Mouse (Mus musculus) frontal cortex, postnatal 14 days (tissue): ENCODE results near the gene Rabep1.

Experiments
- DNase-seq, 2 experiments: peaks; one replicate each; pipeline ENCODE4 v3.0.0; 2022; ENCODE audit warnings: low spot score in 2 of 2

The Rabep1 gene

DNA sequence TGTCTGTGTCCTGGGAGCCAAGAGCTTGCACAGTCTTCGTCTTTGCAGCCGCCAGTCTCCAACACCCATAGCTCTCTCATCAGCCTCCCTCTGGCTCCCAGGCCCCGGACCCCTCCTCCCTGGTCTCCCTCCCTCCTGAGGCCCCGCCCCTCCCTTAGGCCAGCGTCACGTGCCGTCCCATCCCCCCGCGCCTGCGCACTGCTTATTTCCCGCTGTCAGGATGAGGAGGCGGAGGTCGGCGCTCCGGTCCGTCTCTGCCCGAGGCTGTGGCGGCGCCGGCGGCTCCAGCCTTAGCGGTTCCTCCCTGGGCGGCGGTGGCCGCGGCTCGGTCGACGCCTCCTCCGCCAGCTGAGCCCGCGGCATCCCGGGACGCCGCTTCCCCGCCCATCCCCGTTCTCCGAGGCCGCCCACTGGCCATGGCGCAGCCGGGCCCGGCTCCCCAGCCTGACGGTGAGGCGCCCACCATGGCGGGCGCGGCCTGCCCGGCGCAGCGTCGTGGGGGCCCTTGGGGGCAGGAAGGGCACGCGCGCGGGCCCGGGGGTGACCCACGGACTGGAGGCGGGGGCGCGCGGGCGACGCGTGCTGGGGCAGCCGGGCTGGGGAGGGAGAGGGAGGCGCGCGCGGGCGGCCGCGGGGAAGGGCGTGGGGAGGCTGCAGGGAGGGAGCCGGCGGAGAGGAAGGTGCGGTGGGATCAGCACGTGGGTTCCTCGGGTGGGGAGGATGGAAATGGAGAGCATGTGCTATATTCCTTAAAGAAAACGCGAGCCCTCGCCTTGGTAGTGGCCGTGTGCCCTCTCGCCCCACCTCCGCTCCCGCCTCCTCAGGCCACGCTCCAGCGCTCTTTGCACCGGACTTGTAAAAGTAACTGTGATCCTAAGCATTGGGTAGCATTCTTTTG lies at the start of gene Rabep1:
Rabep1 (plus strand) TSS at position 220 of the 898 bp plus-strand sequence.
- peak; percentile 80 to 92 for DNase-seq

- no peak for DNase-seq
These were observed 42.2 kb upstream of the Rabep1 start for GRCm38 (mm10) chr11:70802208-70802864.

DNA sequence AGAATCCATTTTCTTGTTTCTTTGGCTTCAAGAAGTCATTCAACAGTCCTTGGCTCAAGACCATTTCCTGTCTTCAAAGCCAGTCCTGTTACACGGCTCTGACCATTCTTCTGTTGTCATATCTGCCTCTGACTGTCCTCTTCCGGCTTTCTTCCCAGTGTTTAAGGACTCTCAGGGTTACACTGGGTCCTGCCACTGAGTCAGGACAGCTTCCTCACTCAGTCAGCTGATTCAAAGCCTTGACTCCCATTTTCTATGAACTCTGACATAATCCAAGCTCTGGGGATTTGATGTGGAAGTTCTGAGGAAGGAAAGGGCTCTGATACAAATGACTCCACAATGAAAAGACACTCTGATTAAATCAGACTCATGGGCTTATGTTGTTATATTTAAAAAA lies 41.7 kb upstream of the Rabep1 start:
- DNase-seq, result no peak

- no peak for DNase-seq
These were observed 40.8 kb upstream of the Rabep1 start for GRCm38 (mm10) chr11:70803711-70804200.

DNA sequence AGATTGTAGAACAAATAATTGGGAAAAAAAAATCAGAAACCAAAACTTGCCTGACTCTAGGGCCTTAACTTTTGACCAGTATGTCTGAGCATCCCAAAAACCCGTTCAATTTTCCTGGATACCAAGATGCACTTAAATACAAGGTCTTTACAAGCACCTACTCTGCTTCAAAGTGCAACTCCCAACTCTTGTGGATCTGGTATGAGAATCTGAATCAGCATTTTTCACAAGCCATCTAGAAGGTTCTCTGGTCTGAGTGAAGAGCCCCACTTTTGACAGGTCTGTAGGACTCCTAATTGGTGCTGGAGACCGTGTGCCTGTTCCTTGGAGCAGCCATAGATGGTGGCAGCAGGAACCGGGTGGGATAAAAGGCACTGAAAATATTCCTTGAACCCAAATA lies 40.2 kb upstream of the Rabep1 start:
- DNase-seq, result no peak

- DNase-seq, result no peak
These were observed 38.9 kb upstream of the Rabep1 start for GRCm38 (mm10) chr11:70805641-70806175.

- no peak for DNase-seq
These were observed 37.9 kb upstream of the Rabep1 start for GRCm38 (mm10) chr11:70806697-70807096.

GRCm38 (mm10) chr11:70807630-70808029 lies 36.9 kb upstream of the Rabep1 start:
- no peak for DNase-seq

GRCm38 (mm10) chr11:70808101-70808500 lies 36.5 kb upstream of the Rabep1 start:
- no peak for DNase-seq

DNA sequence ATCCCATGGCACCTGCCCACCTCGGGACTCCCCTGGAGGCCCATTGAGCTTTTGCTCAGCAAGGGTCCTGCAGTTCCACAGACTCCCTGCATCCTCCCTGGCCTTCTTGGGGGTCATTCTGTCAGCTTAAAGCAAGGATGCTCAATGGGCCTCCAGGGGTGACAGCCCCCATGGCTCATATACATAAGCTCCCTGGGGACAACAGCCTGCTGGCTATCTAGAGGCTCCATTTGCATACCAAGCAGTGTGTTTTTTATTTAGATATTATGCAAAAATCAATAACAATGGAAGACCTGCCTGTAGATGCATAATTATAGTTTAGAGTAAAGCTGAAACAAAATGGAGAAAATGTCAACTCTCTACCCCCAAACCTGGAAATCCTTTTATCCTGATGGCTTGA lies 35.6 kb upstream of the Rabep1 start:
- no peak for DNase-seq

GRCm38 (mm10) chr11:70811041-70811440 lies 33.5 kb upstream of the Rabep1 start:
- no peak for DNase-seq

DNA sequence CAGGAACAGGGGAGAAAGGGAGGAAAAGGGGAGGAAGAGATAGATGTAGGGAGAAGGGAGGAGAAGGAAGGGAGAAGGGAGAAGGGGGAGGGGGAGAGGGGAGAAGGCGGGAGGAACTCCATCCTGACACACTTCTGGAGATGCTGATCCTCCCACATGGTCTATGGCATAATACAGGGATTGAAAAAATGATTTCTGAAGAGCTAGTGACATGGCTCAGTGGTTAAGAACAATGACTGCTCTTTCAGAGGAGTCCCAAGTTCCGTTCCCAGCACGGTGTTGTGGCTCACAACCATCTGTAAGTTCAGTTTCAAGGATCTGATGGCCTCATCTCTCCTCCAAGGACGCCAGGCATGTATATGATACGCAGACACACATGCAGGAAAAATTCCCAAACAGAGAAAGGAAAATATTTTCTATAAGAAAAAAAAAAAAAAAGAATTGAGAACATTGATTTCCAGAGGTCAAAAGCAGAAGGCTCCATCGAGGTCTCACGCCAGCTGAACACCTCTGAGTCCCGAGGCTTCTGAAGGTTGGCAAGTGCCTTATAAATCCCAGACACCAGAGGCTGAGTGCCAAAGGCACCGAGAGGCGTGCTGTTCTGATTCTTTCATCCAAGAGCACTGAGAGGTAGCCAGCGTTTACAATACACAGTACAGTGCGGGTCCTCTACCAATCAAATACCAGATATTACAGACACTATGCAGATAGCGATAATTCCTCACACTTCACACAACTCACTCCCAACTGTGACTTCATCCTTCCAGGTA lies 32.9 kb upstream of the Rabep1 start:
- DNase-seq, result no peak

- no peak for DNase-seq
These were observed 32.2 kb upstream of the Rabep1 start, which contains the start of gene Scimp for GRCm38 (mm10) chr11:70812365-70812764. TSS of gene Scimp (minus strand) at chr11:70812586.

DNA sequence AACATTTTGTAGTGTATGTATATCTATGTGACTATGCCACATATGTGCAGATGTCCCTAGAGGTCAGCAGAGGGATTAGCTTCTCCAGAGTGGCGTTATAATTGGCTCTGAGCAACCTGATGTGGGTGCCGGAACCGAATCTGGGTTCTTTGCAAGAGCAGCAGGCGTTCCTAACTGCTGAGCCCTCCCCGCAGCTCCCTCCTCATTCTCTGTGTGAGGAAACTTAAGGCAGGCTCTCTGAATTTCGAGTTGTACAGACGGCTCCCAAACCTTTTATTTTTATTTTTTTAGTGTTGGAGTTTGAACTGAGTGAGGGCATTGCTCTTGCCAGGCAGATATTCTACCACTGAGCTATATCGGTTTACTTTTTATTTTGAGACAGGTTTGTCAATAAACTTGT lies 29.5 kb upstream of the Rabep1 start:
- DNase-seq, result no peak

- peak in 1 of 2 experiments; percentile 54 for DNase-seq
These were observed 29.0 kb upstream of the Rabep1 start for GRCm38 (mm10) chr11:70815498-70816078.

DNA sequence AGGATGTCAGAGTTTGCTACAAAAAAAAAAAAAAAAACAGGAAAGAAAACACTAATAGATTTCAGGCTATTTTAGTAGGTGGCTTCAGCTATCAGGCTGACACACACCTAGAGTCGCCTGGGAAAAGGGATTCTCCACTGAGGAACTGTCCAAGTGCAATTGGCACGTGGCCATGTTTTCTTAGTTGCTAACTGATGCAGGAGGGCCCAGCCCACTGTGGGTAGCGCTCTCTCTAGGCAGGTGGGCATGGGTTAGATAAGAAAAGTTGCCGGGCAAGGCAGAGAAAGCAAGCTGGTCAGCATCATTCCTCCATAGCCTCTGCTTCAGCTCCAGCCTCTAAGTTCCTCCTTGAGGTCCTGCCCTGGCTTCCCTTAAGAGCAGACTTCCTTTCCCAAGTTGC lies 27.8 kb upstream of the Rabep1 start:
- no peak for DNase-seq

GRCm38 (mm10) chr11:70820120-70820519 lies 24.5 kb upstream of the Rabep1 start:
- no peak for DNase-seq

- DNase-seq, result no peak
These were observed 22.6 kb upstream of the Rabep1 start for GRCm38 (mm10) chr11:70821728-70822591.

GRCm38 (mm10) chr11:70826207-70826606 lies 18.4 kb upstream of the Rabep1 start:
- no peak for DNase-seq

DNA sequence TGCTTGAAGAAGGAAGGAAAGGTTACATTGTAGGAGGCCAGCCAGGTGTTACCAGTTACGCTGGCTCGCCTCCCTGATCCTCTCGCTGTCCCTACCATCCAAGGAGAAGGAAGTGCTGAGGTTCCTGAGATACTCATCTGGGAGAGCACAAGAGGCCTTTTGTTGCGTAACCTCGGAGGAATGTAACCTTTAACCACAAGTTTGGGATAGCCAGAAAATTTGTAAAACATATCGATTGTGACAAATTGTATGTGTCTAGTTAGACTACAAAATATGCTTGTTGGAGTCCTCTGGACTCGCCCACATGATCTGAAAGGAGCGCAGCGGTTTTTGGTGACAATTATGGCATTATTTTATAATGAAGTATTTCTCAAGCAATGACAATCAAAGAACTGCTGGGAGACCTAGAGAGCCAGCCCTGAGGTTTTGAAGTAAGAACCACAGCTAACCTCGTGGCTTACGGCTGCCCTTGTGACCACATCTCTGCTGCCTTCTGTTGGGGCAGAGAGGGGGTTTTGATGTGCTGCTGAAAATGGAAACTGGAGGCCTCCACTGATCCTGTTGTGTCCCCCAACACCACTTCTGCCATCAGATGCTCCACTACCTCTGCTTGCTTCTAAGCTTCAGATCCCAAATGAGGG lies 15.5 kb upstream of the Rabep1 start:
- no peak for DNase-seq
